Mouse (Mus musculus): ENCODE measurements at regions not wholly inside any gene's neighbourhood (a gene's known extent, or its start where the extent isn't known, plus 50 kb on each side); places are given as distances from the start of the nearest gene placed in this dataset.

- TF ChIP-seq CTCF (IDR thresholded peaks at IDR 0.05; ENCODE audit: insufficient read depth, low read length) (no peak), POLR2A (IDR thresholded peaks at IDR 0.05; ENCODE audit: borderline replicate concordance, extremely low read depth, low read depth, low read length) (no peak)
Measured at GRCm38 (mm10) chr1:177568056-177568816, 126.1 kb downstream of the Zbtb18 start.

Measured in lung, adult 2 months (tissue).